Comparison of ENCODE assay signal across 8 mouse cellular contexts in genomic region chr6:118087955-118088354, GRCm38 (mm10). TPM values are rescaled to one million over a fixed set of nuclear protein-coding genes. Genes with fewer than 3 reads are reported as not detected.
A peak's percentile ranks its signal among the peaks of the same experiment; 100 is the strongest.
DNase-seq lines count a peak whose midpoint lies in the region; ATAC-seq and TF ChIP-seq lines count a peak whose summit lies in the region.
"Had no signal": no experiment of that assay in that cellular context is flagged by ENCODE, and none has a peak within 500 bp of the region (broad histone marks: within the 10 kb centered on the region; RNA-seq: fewer than 3 reads in every experiment).

No protein-coding gene starts in this region.

- TF ChIP-seq POLR2A in brain, embryonic 14.5 days (IDR thresholded peaks at IDR 0.05; ENCODE audit: borderline replicate concordance, extremely low read depth, insufficient read depth, insufficient read length, poor library complexity, severe bottlenecking): no peak

- no peak overlapping the region for H3K4me2 ChIP-seq in intestine, postnatal 0 days (replicated peaks; ENCODE audit: low read depth)
- no peak overlapping the region for H3K4me2 ChIP-seq in intestine, embryonic 15.5 days (replicated peaks)
- no peak overlapping the region for H3K4me2 ChIP-seq in stomach, postnatal 0 days (replicated peaks; ENCODE audit: low read depth)

- no peaks in the 10 kb centered on the region for H3K9me3 ChIP-seq in intestine, postnatal 0 days (ENCODE audit: control insufficient read depth)
- H3K9me3 ChIP-seq in intestine, embryonic 15.5 days: no peaks in the 10 kb centered on the region
- H3K9me3 ChIP-seq in stomach, postnatal 0 days (ENCODE audit: control insufficient read depth, low read length): no peaks in the 10 kb centered on the region

- no peak overlapping the region for H3K27ac ChIP-seq in intestine, postnatal 0 days (ENCODE audit: low read depth, low read length)
- H3K27ac ChIP-seq in intestine, embryonic 15.5 days: no peak overlapping the region
- H3K27ac ChIP-seq in stomach, postnatal 0 days (replicated peaks): no peak overlapping the region

- no peaks in the 10 kb centered on the region for H3K36me3 ChIP-seq in intestine, postnatal 0 days (ENCODE audit: control insufficient read depth, insufficient read depth)
- no peaks in the 10 kb centered on the region for H3K36me3 ChIP-seq in intestine, embryonic 15.5 days
- H3K36me3 ChIP-seq in stomach, postnatal 0 days (ENCODE audit: control insufficient read depth, insufficient read depth, low read length): no peaks in the 10 kb centered on the region

- no peaks in the 10 kb centered on the region for H3K27me3 ChIP-seq in intestine, postnatal 0 days (replicated peaks; ENCODE audit: control insufficient read depth, insufficient read depth, low read length)
- no peaks in the 10 kb centered on the region for H3K27me3 ChIP-seq in intestine, embryonic 15.5 days (replicated peaks)
- no peaks in the 10 kb centered on the region for H3K27me3 ChIP-seq in stomach, postnatal 0 days (ENCODE audit: control insufficient read depth, insufficient read depth, low read length)

- no peak for TF ChIP-seq EP300 in stomach, postnatal 0 days (optimal IDR thresholded peaks at IDR 0.05)

- ATAC-seq in intestine, postnatal 0 days: no peak
- ATAC-seq in intestine, embryonic 15.5 days: no peak
- ATAC-seq in stomach, postnatal 0 days (ENCODE audit: low FRiP score, low TSS enrichment): no peak

- DNase-seq in right cerebral cortex, postnatal 25 days: peak; percentile 9
- no peak for DNase-seq in right cerebral cortex, postnatal 4 days
- DNase-seq in brain, embryonic 14.5 days (ENCODE audit: low read depth): no peak
- DNase-seq in stomach, postnatal 0 days (ENCODE audit: low spot score): peak; percentile 14
- no peak for DNase-seq in gastrocnemius, postnatal 4 days (ENCODE audit: low spot score in 2 of 2)
- DNase-seq: adrenal gland, adult 2 months had no signal

- TF ChIP-seq CTCF in intestine, postnatal 0 days (IDR thresholded peaks at IDR 0.05; ENCODE audit: low read depth): peak; percentile 56
- peak; percentile 30; the same call in 1 of the 2 replicates for TF ChIP-seq CTCF in brain, embryonic 14.5 days (IDR thresholded peaks at IDR 0.05; ENCODE audit: borderline replicate concordance, extremely low read depth, insufficient read depth, insufficient read length)
- peak; percentile 46 for TF ChIP-seq CTCF in stomach, postnatal 0 days (IDR thresholded peaks at IDR 0.05; ENCODE audit: low read depth)

- no peak overlapping the region for H3K9ac ChIP-seq in intestine, postnatal 0 days (ENCODE audit: low read depth, low read length)
- H3K9ac ChIP-seq in intestine, embryonic 15.5 days: no peak overlapping the region
- no peak overlapping the region for H3K9ac ChIP-seq in stomach, postnatal 0 days (ENCODE audit: low read length)

- WGBS in intestine, postnatal 0 days: 61% methylated on average over 8 of the region's 8 CpGs
- WGBS in intestine, embryonic 15.5 days: 58% methylated on average over 8 of the region's 8 CpGs
- 63% methylated on average over 8 of the region's 8 CpGs for WGBS in stomach, postnatal 0 days

- H3K4me1 ChIP-seq in intestine, postnatal 0 days (replicated peaks; ENCODE audit: control insufficient read depth, insufficient read depth, low read length): no peaks in the 10 kb centered on the region
- H3K4me1 ChIP-seq in intestine, embryonic 15.5 days (replicated peaks): no peaks in the 10 kb centered on the region
- no peaks in the 10 kb centered on the region for H3K4me1 ChIP-seq in stomach, postnatal 0 days (replicated peaks; ENCODE audit: control insufficient read depth, insufficient read depth)

- H3K4me3 ChIP-seq in intestine, postnatal 0 days (ENCODE audit: low read depth, low read length): no peak overlapping the region
- H3K4me3 ChIP-seq in intestine, embryonic 15.5 days (replicated peaks): no peak overlapping the region
- no peak overlapping the region for H3K4me3 ChIP-seq in stomach, postnatal 0 days (ENCODE audit: low read depth, low read length)

RNA-seq across cellular contexts. Expression of gene Csgalnact2, which starts 51.0 kb away (rescaled TPM):
- 7.0 and 8.0 TPM in 2 replicates for polyA plus RNA-seq in intestine, postnatal 0 days (2015; fragmentation: Nextera tagmentation; extraction: Ambion mirVana)
- polyA plus RNA-seq in intestine, embryonic 15.5 days (2015; fragmentation: Nextera tagmentation; extraction: Ambion mirVana): 10.4 and 12.1 TPM in 2 replicates
- 5.9 and 6.7 TPM in 2 replicates for polyA plus RNA-seq in brain, embryonic 14.5 days (2012; rRNA removed)
- 10.0 and 10.5 TPM in 2 replicates for polyA plus RNA-seq in stomach, postnatal 0 days (2015; fragmentation: Nextera tagmentation; extraction: Ambion mirVana)
- total RNA-seq in gastrocnemius, postnatal 4 days (2021): 10 to 100 TPM; 19.4 to 22.8 TPM

Comparison
In these comparisons a context has a peak if more than half of its experiments do, and no peak if none do; other contexts are left out.
1. DNase-seq: peak in right cerebral cortex, postnatal 25 days (single experiment) and stomach, postnatal 0 days (single experiment); none in right cerebral cortex, postnatal 4 days (single experiment), brain, embryonic 14.5 days (single experiment) and gastrocnemius, postnatal 4 days (0 of 2).
2. Peak in every context shown above with its lines, with median percentiles within 50 percentile points of each other: CTCF ChIP-seq.